Mouse (Mus musculus): Measurements from ENCODE around the gene Scp2. TPM values are rescaled to one million over a fixed set of nuclear protein-coding genes. Genes with fewer than 3 reads are reported as not detected.

Gene Scp2
- polyA plus RNA-seq, 2 experiments = 112 to 199 TPM

DNA sequence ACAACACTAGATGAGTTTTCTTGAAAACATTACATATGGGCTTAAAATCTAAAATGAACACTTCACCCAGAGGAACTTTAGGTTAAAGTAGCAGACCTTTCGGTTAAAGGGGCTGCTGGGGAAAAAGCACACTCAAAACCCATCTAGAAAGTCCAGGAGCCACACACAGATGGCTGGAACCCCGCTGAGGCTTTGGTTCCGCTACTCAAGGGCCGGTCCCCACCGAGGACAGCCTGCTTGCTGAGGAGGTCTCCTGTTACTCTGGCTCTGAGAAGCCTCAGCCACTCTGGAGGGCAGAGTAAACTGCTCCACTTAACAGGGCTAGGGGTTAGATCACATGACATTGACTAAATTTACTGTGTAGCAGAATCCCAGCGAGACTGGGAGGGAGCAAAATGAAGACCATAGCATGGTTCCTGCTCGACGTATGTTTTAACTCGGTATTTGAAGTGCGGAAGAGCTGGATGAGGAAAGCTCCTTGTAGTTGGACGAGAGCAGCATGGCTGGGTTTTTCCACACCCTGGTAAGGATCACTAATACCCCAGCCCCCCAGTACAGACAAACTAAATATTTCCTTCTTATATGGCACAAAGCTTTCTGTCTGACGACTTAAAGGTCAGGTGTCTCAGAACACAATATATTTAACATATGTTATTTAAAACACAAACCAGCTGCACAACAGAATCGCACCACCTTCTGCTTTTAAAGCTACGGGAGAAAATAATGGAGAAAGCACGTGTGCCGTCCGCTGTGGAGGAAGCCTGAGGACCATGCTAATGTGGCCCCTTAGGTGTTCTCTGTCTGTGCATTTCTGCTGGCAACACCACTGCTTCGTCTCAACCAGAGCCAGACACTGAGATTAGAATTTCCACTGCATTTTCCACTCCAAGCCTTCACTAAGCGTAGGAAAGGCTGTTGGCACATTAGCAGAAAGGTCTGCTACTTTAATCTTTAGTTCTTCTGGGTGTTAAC, 99.4 kb downstream of the Scp2 start:
- H3K36me3 ChIP-seq (ENCODE audit: control insufficient read depth, insufficient read depth, low read length) = peaks cover 50% of the 10 kb centered on the region
- no peak for TF ChIP-seq POLR2A (IDR thresholded peaks at IDR 0.05; ENCODE audit: borderline replicate concordance, extremely low read depth, insufficient read depth, insufficient read length)
- DNase-seq (ENCODE audit: low spot score) = peak; percentile 53
- no peaks in the 10 kb centered on the region for H3K9me3 ChIP-seq (ENCODE audit: control insufficient read depth, low read length)
- WGBS = 44% methylated on average over 19 of the region's 19 CpGs
- no peak overlapping the region for H3K4me2 ChIP-seq (replicated peaks; ENCODE audit: low read depth, low read length, severe bottlenecking)
- no peak overlapping the region for H3K4me3 ChIP-seq (replicated peaks; ENCODE audit: low read length)
- H3K9ac ChIP-seq (ENCODE audit: low read depth, low read length, severe bottlenecking) = no peak overlapping the region
- no peaks in the 10 kb centered on the region for H3K27me3 ChIP-seq (ENCODE audit: control insufficient read depth, insufficient read depth, low read length)
- peak; percentile 70; the same call in 1 of the 2 replicates for ATAC-seq (ENCODE audit: low FRiP score, low read depth)
- peaks cover 2% of the 10 kb centered on the region; the same call in 1 of the 2 replicates for H3K4me1 ChIP-seq (ENCODE audit: control insufficient read depth, insufficient read depth, low read length)
- H3K27ac ChIP-seq (replicated peaks; ENCODE audit: low read depth, low read length) = peak overlapping the region; percentile 43; the same call in 1 of the 2 replicates

- H3K9me3 ChIP-seq (ENCODE audit: control insufficient read depth, low read length) = no peaks in the 10 kb centered on the region
- 80% methylated on average over 8 of the region's 8 CpGs for WGBS
- H3K27ac ChIP-seq (replicated peaks; ENCODE audit: low read depth, low read length) = no peak overlapping the region
- no peak for DNase-seq (ENCODE audit: low spot score)
- H3K4me2 ChIP-seq (replicated peaks; ENCODE audit: low read depth, low read length, severe bottlenecking) = no peak overlapping the region
- ATAC-seq (ENCODE audit: low FRiP score, low read depth) = no peak
- H3K4me1 ChIP-seq (ENCODE audit: control insufficient read depth, insufficient read depth, low read length) = peaks cover 6% of the 10 kb centered on the region
- no peaks in the 10 kb centered on the region for H3K27me3 ChIP-seq (ENCODE audit: control insufficient read depth, insufficient read depth, low read length)
- H3K4me3 ChIP-seq (replicated peaks; ENCODE audit: low read length) = no peak overlapping the region
- no peak for TF ChIP-seq POLR2A (IDR thresholded peaks at IDR 0.05; ENCODE audit: borderline replicate concordance, extremely low read depth, insufficient read depth, insufficient read length)
- H3K36me3 ChIP-seq (ENCODE audit: control insufficient read depth, insufficient read depth, low read length) = peaks cover 5% of the 10 kb centered on the region; the same call in 1 of the 2 replicates
- H3K9ac ChIP-seq (ENCODE audit: low read depth, low read length, severe bottlenecking) = no peak overlapping the region
These were observed 107.8 kb downstream of the Scp2 start for GRCm38 (mm10) chr4:108037027-108037426.

DNA sequence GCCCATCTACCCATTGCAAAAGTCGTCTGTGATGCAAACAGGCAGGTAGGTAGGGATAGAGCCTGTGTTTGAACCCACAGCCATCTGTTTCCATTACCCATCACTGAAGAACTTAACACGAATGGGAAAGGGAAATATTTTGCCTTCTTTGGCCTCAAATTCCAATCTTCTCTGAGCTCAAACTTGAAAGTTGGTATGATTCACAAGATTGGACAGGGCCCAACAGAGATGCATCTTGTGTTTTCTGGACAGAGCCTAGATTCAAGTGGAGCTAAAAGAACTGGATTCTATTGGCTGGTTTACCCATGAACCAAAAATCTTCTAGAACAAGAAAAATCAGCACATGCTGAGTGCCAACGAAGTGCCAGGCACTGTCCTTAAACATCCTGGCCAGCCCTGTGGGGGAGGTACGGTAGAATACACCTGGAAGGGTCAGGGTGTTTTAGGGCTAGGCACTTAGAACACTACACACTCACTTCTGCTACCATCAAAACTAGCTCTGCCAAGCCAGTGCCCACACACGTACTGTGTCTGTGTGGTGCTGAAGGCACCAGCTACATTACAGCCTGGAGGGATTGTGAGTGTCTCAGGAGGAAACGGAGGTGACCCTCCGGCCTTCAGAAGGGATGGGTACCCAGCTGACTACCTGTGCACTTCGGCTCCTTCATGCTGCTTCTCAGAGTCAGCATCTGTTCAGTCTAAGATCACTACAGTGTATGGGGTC, 111.6 kb downstream of the Scp2 start:
- peaks cover 10% of the 10 kb centered on the region for H3K4me1 ChIP-seq (ENCODE audit: control insufficient read depth, insufficient read depth, low read length)
- no peak overlapping the region for H3K4me3 ChIP-seq (replicated peaks; ENCODE audit: low read length)
- DNase-seq (ENCODE audit: low spot score) = no peak
- 78% methylated on average over 8 of the region's 8 CpGs for WGBS
- no peak overlapping the region for H3K4me2 ChIP-seq (replicated peaks; ENCODE audit: low read depth, low read length, severe bottlenecking)
- no peak overlapping the region for H3K9ac ChIP-seq (ENCODE audit: low read depth, low read length, severe bottlenecking)
- no peaks in the 10 kb centered on the region for H3K9me3 ChIP-seq (ENCODE audit: control insufficient read depth, low read length)
- TF ChIP-seq POLR2A (IDR thresholded peaks at IDR 0.05; ENCODE audit: borderline replicate concordance, extremely low read depth, insufficient read depth, insufficient read length) = no peak
- H3K27me3 ChIP-seq (ENCODE audit: control insufficient read depth, insufficient read depth, low read length) = peaks cover 16% of the 10 kb centered on the region
- no peaks in the 10 kb centered on the region for H3K36me3 ChIP-seq (ENCODE audit: control insufficient read depth, insufficient read depth, low read length)
- no peak for ATAC-seq (ENCODE audit: low FRiP score, low read depth)
- H3K27ac ChIP-seq (replicated peaks; ENCODE audit: low read depth, low read length) = no peak overlapping the region

DNA sequence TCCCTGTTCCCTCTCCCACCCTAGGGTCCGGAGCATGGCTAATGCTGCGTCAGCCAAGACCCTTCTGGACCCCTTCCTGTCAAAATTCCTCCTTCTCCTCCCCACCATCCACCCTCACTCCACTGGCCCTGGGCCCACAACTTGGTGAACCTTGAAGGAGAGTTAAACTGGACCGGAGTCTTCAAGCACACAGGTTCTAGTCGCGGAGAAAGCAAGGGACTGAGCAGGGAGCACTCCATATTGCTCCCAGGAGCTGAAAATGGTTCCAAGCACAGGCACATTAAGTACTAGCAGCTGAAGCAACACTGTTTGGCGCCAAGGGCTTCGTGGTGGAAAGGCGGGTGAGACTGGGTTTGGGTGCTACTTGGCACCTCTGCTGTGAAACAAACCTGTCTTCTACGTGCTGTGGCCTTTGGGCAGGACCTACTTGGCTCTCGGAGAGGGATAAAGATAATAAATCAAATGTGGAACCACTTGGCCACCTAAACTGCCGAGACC, 112.4 kb downstream of the Scp2 start:
- Histone ChIP-seq H3K9me3 (ENCODE audit: control insufficient read depth, low read length) (no peaks in the 10 kb centered on the region), H3K4me2 (replicated peaks; ENCODE audit: low read depth, low read length, severe bottlenecking) (peak overlapping the region; percentile 99), H3K4me1 (ENCODE audit: control insufficient read depth, insufficient read depth, low read length) (peaks cover 10% of the 10 kb centered on the region), H3K9ac (ENCODE audit: low read depth, low read length, severe bottlenecking) (peak overlapping the region; percentile 61), H3K27me3 (ENCODE audit: control insufficient read depth, insufficient read depth, low read length) (peaks cover 16% of the 10 kb centered on the region), H3K27ac (replicated peaks; ENCODE audit: low read depth, low read length) (0 out of 2 replicates have a peak overlapping the region, but pooled peaks have one; percentile 7), H3K4me3 (replicated peaks; ENCODE audit: low read length) (peak overlapping the region; percentile 63), H3K36me3 (ENCODE audit: control insufficient read depth, insufficient read depth, low read length) (no peaks in the 10 kb centered on the region)
- no peak for TF ChIP-seq POLR2A (IDR thresholded peaks at IDR 0.05; ENCODE audit: borderline replicate concordance, extremely low read depth, insufficient read depth, insufficient read length)
- WGBS = 25% methylated on average over 11 of the region's 11 CpGs
- DNase-seq (ENCODE audit: low spot score) (no peak), ATAC-seq (ENCODE audit: low FRiP score, low read depth) (0 out of 2 replicates have a peak, but pooled peaks have one; percentile 35)
